In genomic region chr16:77948785-77949184, GRCm38 (mm10) we compare ENCODE assay signal across 29 mouse cellular contexts.
"Had no signal": no experiment of that assay in that cellular context is flagged by ENCODE, and none has a peak within 500 bp of the region (broad histone marks: within the 10 kb centered on the region; RNA-seq: fewer than 3 reads in every experiment).

No protein-coding gene starts in this region.

- H3K4me1 ChIP-seq: embryonic facial prominence, embryonic 10.5 days; embryonic facial prominence, embryonic 12.5 days; embryonic facial prominence, embryonic 13.5 days; embryonic facial prominence, embryonic 15.5 days; forebrain, embryonic 10.5 days; forebrain, embryonic 13.5 days; forebrain, embryonic 15.5 days had no signal

- H3K4me2 ChIP-seq: embryonic facial prominence, embryonic 12.5 days; embryonic facial prominence, embryonic 13.5 days; embryonic facial prominence, embryonic 15.5 days; forebrain, embryonic 12.5 days; forebrain, embryonic 13.5 days; forebrain, embryonic 15.5 days had no signal

- ATAC-seq: forebrain, embryonic 13.5 days; forebrain, embryonic 14.5 days; forebrain, embryonic 15.5 days; forebrain, embryonic 16.5 days; forebrain, postnatal 0 days had no signal

- DNase-seq: cerebellum, adult 2 months; cerebellum, adult 8-10 months; cerebellum, adult 9-10 months; cerebellum, adult 9-11 months; cerebellum, postnatal 10 days; cerebellum, postnatal 14 days; cerebellum, postnatal 25 days; cerebellum, postnatal 36 days; embryo, embryonic 11 days; forebrain, postnatal 0 days; gastrocnemius, adult 2 months; gastrocnemius, postnatal 10 days; gastrocnemius, postnatal 14 days; gastrocnemius, postnatal 25 days; gastrocnemius, postnatal 36 days; heart, adult 11 months; heart, adult 18-20 months; heart, adult 2 months had no signal

- H3K27me3 ChIP-seq: embryonic facial prominence, embryonic 12.5 days; embryonic facial prominence, embryonic 13.5 days; embryonic facial prominence, embryonic 15.5 days; forebrain, embryonic 12.5 days; forebrain, embryonic 13.5 days; forebrain, embryonic 15.5 days had no signal

- H3K4me3 ChIP-seq: embryonic facial prominence, embryonic 10.5 days; embryonic facial prominence, embryonic 12.5 days; embryonic facial prominence, embryonic 13.5 days; embryonic facial prominence, embryonic 15.5 days; erythroblast, embryonic 14.5 days; forebrain, embryonic 10.5 days; forebrain, embryonic 12.5 days; forebrain, embryonic 13.5 days; forebrain, embryonic 15.5 days; gastrocnemius, adult 2 months; heart, adult 2 months had no signal

- H3K9me3 ChIP-seq: embryonic facial prominence, embryonic 10.5 days; embryonic facial prominence, embryonic 12.5 days; embryonic facial prominence, embryonic 13.5 days; embryonic facial prominence, embryonic 15.5 days; forebrain, embryonic 10.5 days; forebrain, embryonic 12.5 days; forebrain, embryonic 13.5 days; forebrain, embryonic 15.5 days had no signal

- H3K27ac ChIP-seq: embryonic facial prominence, embryonic 10.5 days; embryonic facial prominence, embryonic 12.5 days; embryonic facial prominence, embryonic 13.5 days; embryonic facial prominence, embryonic 15.5 days; forebrain, embryonic 10.5 days; forebrain, embryonic 12.5 days; forebrain, embryonic 13.5 days; forebrain, embryonic 15.5 days; gastrocnemius, adult 2 months; heart, adult 2 months had no signal

- H3K9ac ChIP-seq: embryonic facial prominence, embryonic 12.5 days; embryonic facial prominence, embryonic 13.5 days; embryonic facial prominence, embryonic 15.5 days; forebrain, embryonic 12.5 days; forebrain, embryonic 13.5 days; forebrain, embryonic 15.5 days; forebrain, postnatal 0 days had no signal

- H3K36me3 ChIP-seq: embryonic facial prominence, embryonic 10.5 days; embryonic facial prominence, embryonic 12.5 days; embryonic facial prominence, embryonic 13.5 days; embryonic facial prominence, embryonic 15.5 days; forebrain, embryonic 10.5 days; forebrain, embryonic 12.5 days; forebrain, embryonic 15.5 days had no signal
